Mouse (Mus musculus): Measurements from ENCODE around the gene Lrrc15. TPM values are rescaled to one million over a fixed set of nuclear protein-coding genes. Genes with fewer than 3 reads are reported as not detected.

Gene Lrrc15
- total and polyA plus RNA-seq, 3 experiments: 0.22 TPM; not detected in 2

DNA sequence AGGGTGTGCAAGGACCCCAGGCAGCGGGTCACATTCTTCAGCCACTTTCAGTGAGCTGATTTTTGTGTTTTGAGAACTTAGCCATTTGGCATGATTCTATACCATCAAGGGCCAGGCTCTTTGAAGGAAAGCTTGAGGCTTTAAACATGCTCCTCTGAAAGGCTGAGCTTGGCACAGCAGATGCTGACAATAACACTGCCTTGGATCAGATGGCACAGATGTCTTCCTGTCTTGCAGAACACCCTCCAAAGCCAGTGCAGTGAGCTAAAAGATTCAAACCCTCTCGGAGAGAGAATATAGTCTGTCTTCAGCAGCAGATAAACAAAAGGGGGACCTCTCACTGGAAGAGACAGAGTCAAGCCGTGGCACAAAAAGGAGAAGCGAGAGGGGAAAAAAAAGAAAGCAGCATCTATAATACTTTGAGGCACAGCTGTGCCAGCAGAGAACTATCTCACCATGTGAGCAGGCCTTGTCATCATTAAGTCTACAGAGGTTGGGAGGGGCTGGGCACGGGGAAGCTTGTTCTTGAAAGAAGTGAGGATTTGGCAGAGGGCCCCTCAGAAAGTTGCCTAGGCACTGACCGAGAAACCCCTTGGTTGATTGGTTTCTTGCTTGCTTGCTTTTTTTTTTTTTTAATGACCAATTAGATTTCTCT, 11.0 kb downstream of the Lrrc15 start:
- H3K36me3 ChIP-seq (replicated peaks): no peaks in the 10 kb centered on the region
- ATAC-seq (ENCODE audit: extremely low read depth, insufficient number of reproducible peaks, low FRiP score, poor library complexity, severe bottlenecking) (no peak), DNase-seq (ENCODE audit: low spot score) (no peak)
- H3K27me3 ChIP-seq (ENCODE audit: insufficient read depth, low read length): peaks cover 51% of the 10 kb centered on the region
- H3K4me3 ChIP-seq (ENCODE audit: low read depth, low read length): no peak overlapping the region
- H3K4me1 ChIP-seq (ENCODE audit: insufficient read depth, low read depth, low read length): no peaks in the 10 kb centered on the region
- H3K9me3 ChIP-seq (replicated peaks): no peaks in the 10 kb centered on the region
- TF ChIP-seq CTCF (IDR thresholded peaks at IDR 0.05; ENCODE audit: low read depth, low read length) (no peak), GATA1 (IDR thresholded peaks at IDR 0.05; ENCODE audit: borderline replicate concordance, low read length) (no peak), POLR2AphosphoS5 (IDR thresholded peaks at IDR 0.05; ENCODE audit: insufficient replicate concordance, low read depth, low read length) (no peak), TAL1 (conservative IDR thresholded peaks at IDR 0.05; ENCODE audit: low read depth, low read length) (no peak), GATA2 (IDR thresholded peaks at IDR 0.05; ENCODE audit: borderline replicate concordance, low read depth, low read length) (no peak)

- Histone ChIP-seq H3K4me1 (ENCODE audit: insufficient read depth, low read depth, low read length) (no peaks in the 10 kb centered on the region), H3K36me3 (replicated peaks) (no peaks in the 10 kb centered on the region), H3K27me3 (ENCODE audit: insufficient read depth, low read length) (peaks cover 56% of the 10 kb centered on the region), H3K4me3 (ENCODE audit: low read depth, low read length) (no peak overlapping the region), H3K9me3 (replicated peaks) (no peaks in the 10 kb centered on the region)
- TF ChIP-seq TAL1 (conservative IDR thresholded peaks at IDR 0.05; ENCODE audit: low read depth, low read length): no peak
- no peak for TF ChIP-seq GATA1 (IDR thresholded peaks at IDR 0.05; ENCODE audit: borderline replicate concordance, low read length)
- TF ChIP-seq CTCF (IDR thresholded peaks at IDR 0.05; ENCODE audit: low read depth, low read length): no peak
- TF ChIP-seq GATA2 (IDR thresholded peaks at IDR 0.05; ENCODE audit: borderline replicate concordance, low read depth, low read length): no peak
- no peak for TF ChIP-seq POLR2AphosphoS5 (IDR thresholded peaks at IDR 0.05; ENCODE audit: insufficient replicate concordance, low read depth, low read length)
- DNase-seq (ENCODE audit: low spot score) (no peak), ATAC-seq (ENCODE audit: extremely low read depth, insufficient number of reproducible peaks, low FRiP score, poor library complexity, severe bottlenecking) (no peak)
Measured at GRCm38 (mm10) chr16:30271223-30271761, 11.8 kb downstream of the Lrrc15 start.

DNA sequence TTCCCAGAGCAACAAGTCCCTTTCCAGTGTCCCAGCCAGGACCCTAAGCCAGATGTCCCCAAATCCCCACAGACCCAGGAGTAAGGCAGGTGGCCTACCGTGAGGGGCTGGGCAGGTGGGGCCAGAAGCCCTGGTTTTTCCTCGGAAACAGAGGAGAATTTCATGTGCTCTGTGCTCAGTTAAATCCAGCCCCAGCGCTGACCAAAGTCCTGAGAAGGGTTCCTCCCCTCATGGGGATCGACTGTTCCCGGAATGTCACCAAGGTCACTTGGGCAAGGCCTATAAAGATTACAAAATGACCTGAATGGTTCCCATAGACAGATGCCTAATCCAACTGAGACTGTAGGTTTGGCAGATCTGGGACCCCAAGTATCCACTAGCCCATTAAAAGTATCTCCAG, 15.7 kb downstream of the Lrrc15 start, which contains the start of gene Cpn2:
Gene Cpn2, minus strand, starts transcription at position 141 of the 400 bp plus-strand sequence.
- DNase-seq (ENCODE audit: low spot score) (no peak), ATAC-seq (ENCODE audit: extremely low read depth, insufficient number of reproducible peaks, low FRiP score, poor library complexity, severe bottlenecking) (no peak)
- TF ChIP-seq CTCF (IDR thresholded peaks at IDR 0.05; ENCODE audit: low read depth, low read length) (no peak), POLR2AphosphoS5 (IDR thresholded peaks at IDR 0.05; ENCODE audit: insufficient replicate concordance, low read depth, low read length) (no peak), GATA1 (IDR thresholded peaks at IDR 0.05; ENCODE audit: borderline replicate concordance, low read length) (no peak), GATA2 (IDR thresholded peaks at IDR 0.05; ENCODE audit: borderline replicate concordance, low read depth, low read length) (no peak), TAL1 (conservative IDR thresholded peaks at IDR 0.05; ENCODE audit: low read depth, low read length) (no peak)
- Histone ChIP-seq H3K9me3 (replicated peaks) (no peaks in the 10 kb centered on the region), H3K27me3 (ENCODE audit: insufficient read depth, low read length) (peaks cover 57% of the 10 kb centered on the region), H3K4me1 (ENCODE audit: insufficient read depth, low read depth, low read length) (no peaks in the 10 kb centered on the region), H3K4me3 (ENCODE audit: low read depth, low read length) (no peak within 1 kb of the TSS), H3K36me3 (replicated peaks) (no peaks in the 10 kb centered on the region)

GRCm38 (mm10) chr16:30266561-30266960, 16.5 kb downstream of the Lrrc15 start:
- H3K4me1 ChIP-seq (ENCODE audit: insufficient read depth, low read depth, low read length): no peaks in the 10 kb centered on the region
- no peaks in the 10 kb centered on the region for H3K9me3 ChIP-seq (replicated peaks)
- H3K36me3 ChIP-seq (replicated peaks): no peaks in the 10 kb centered on the region
- no peak for TF ChIP-seq POLR2AphosphoS5 (IDR thresholded peaks at IDR 0.05; ENCODE audit: insufficient replicate concordance, low read depth, low read length)
- TF ChIP-seq GATA1 (IDR thresholded peaks at IDR 0.05; ENCODE audit: borderline replicate concordance, low read length): no peak
- no peak for TF ChIP-seq CTCF (IDR thresholded peaks at IDR 0.05; ENCODE audit: low read depth, low read length)
- no peak for TF ChIP-seq TAL1 (conservative IDR thresholded peaks at IDR 0.05; ENCODE audit: low read depth, low read length)
- TF ChIP-seq GATA2 (IDR thresholded peaks at IDR 0.05; ENCODE audit: borderline replicate concordance, low read depth, low read length): no peak
- H3K27me3 ChIP-seq (ENCODE audit: insufficient read depth, low read length): peaks cover 57% of the 10 kb centered on the region
- H3K4me3 ChIP-seq (ENCODE audit: low read depth, low read length): no peak overlapping the region
- DNase-seq (ENCODE audit: low spot score) (no peak), ATAC-seq (ENCODE audit: extremely low read depth, insufficient number of reproducible peaks, low FRiP score, poor library complexity, severe bottlenecking) (no peak)

GRCm38 (mm10) chr16:30265611-30266010, 17.4 kb downstream of the Lrrc15 start:
- no peaks in the 10 kb centered on the region for H3K36me3 ChIP-seq (replicated peaks)
- TF ChIP-seq GATA2 (IDR thresholded peaks at IDR 0.05; ENCODE audit: borderline replicate concordance, low read depth, low read length): no peak
- no peak for TF ChIP-seq GATA1 (IDR thresholded peaks at IDR 0.05; ENCODE audit: borderline replicate concordance, low read length)
- no peak for TF ChIP-seq CTCF (IDR thresholded peaks at IDR 0.05; ENCODE audit: low read depth, low read length)
- no peak for TF ChIP-seq TAL1 (conservative IDR thresholded peaks at IDR 0.05; ENCODE audit: low read depth, low read length)
- TF ChIP-seq POLR2AphosphoS5 (IDR thresholded peaks at IDR 0.05; ENCODE audit: insufficient replicate concordance, low read depth, low read length): no peak
- no peak for DNase-seq (ENCODE audit: low spot score)
- no peaks in the 10 kb centered on the region for H3K4me1 ChIP-seq (ENCODE audit: insufficient read depth, low read depth, low read length)
- ATAC-seq (ENCODE audit: extremely low read depth, insufficient number of reproducible peaks, low FRiP score, poor library complexity, severe bottlenecking): no peak
- no peaks in the 10 kb centered on the region for H3K9me3 ChIP-seq (replicated peaks)
- no peak overlapping the region for H3K4me3 ChIP-seq (ENCODE audit: low read depth, low read length)
- peaks cover 59% of the 10 kb centered on the region for H3K27me3 ChIP-seq (ENCODE audit: insufficient read depth, low read length)

- TF ChIP-seq TAL1 (conservative IDR thresholded peaks at IDR 0.05; ENCODE audit: low read depth, low read length) (no peak), GATA1 (IDR thresholded peaks at IDR 0.05; ENCODE audit: borderline replicate concordance, low read length) (no peak), CTCF (IDR thresholded peaks at IDR 0.05; ENCODE audit: low read depth, low read length) (no peak), POLR2AphosphoS5 (IDR thresholded peaks at IDR 0.05; ENCODE audit: insufficient replicate concordance, low read depth, low read length) (no peak), GATA2 (IDR thresholded peaks at IDR 0.05; ENCODE audit: borderline replicate concordance, low read depth, low read length) (no peak)
- DNase-seq (ENCODE audit: low spot score) (no peak), ATAC-seq (ENCODE audit: extremely low read depth, insufficient number of reproducible peaks, low FRiP score, poor library complexity, severe bottlenecking) (no peak)
- H3K27me3 ChIP-seq (ENCODE audit: insufficient read depth, low read length): peaks cover 54% of the 10 kb centered on the region
- H3K4me3 ChIP-seq (ENCODE audit: low read depth, low read length): no peak overlapping the region
- no peaks in the 10 kb centered on the region for H3K9me3 ChIP-seq (replicated peaks)
- no peaks in the 10 kb centered on the region for H3K36me3 ChIP-seq (replicated peaks)
- peaks cover 2% of the 10 kb centered on the region; the same call in 1 of the 2 replicates for H3K4me1 ChIP-seq (ENCODE audit: insufficient read depth, low read depth, low read length)
Measured at GRCm38 (mm10) chr16:30263156-30263555, 19.9 kb downstream of the Lrrc15 start.

All from G1E (cell line).